Mouse (Mus musculus) CH12.LX (cell line): Measurements from ENCODE around the gene Adgra1.

ENCODE experiments used
- CTCF ChIP-seq, 2 experiments: IDR thresholded peaks in 1 of 2; conservative IDR thresholded peaks in 1 of 2; 2 replicates each; pipeline ENCODE4 v1.5.1; 2011 to 2012; ENCODE audit warnings: low read depth in 2 of 2, low read length in 2 of 2, improper control_type of control experiment in 1 of 2, inconsistent platforms in 1 of 2, mild to moderate bottlenecking in 1 of 2, moderate library complexity in 1 of 2
- E2F4 ChIP-seq: IDR thresholded peaks from 2 replicates; pipeline ENCODE4 v1.6.1; 2011; ENCODE audit warnings: low read depth, low read length, improper control_type of control experiment; ENCODE audit not compliant: insufficient replicate concordance
- ELF1 ChIP-seq: IDR thresholded peaks from 2 replicates; pipeline ENCODE4 v1.6.1; 2014; ENCODE audit warnings: low read depth, mild to moderate bottlenecking, inconsistent platforms, low read length, improper control_type of control experiment
- EP300 ChIP-seq: IDR thresholded peaks from 2 replicates; pipeline ENCODE4 v1.6.1; 2011; ENCODE audit warnings: low read length, improper control_type of control experiment
- HCFC1 ChIP-seq: IDR thresholded peaks from 2 replicates; pipeline ENCODE4 v1.6.1; 2012; ENCODE audit warnings: low read depth, mild to moderate bottlenecking, inconsistent platforms, low read length, improper control_type of control experiment
- JUND ChIP-seq: conservative IDR thresholded peaks from 2 replicates; pipeline ENCODE4 v1.6.1; 2011; ENCODE audit warnings: low read depth, low read length, improper control_type of control experiment
- MAFK ChIP-seq: IDR thresholded peaks from 2 replicates; pipeline ENCODE4 v1.6.1; 2011; ENCODE audit warnings: low read length, improper control_type of control experiment; ENCODE audit not compliant: insufficient replicate concordance
- MEF2A ChIP-seq: IDR thresholded peaks from 2 replicates; pipeline ENCODE4 v1.6.1; 2014; ENCODE audit warnings: low read depth, mild to moderate bottlenecking, inconsistent platforms, low read length, improper control_type of control experiment, borderline replicate concordance
- POLR2A ChIP-seq: IDR thresholded peaks from 2 replicates; pipeline ENCODE4 v1.6.1; 2011; ENCODE audit warnings: low read depth, mild to moderate bottlenecking, improper control_type of control experiment, low read length
- POLR2AphosphoS2 ChIP-seq: IDR thresholded peaks from 2 replicates; pipeline ENCODE4 v1.6.1; 2011; ENCODE audit warnings: low read depth, low read length, improper control_type of control experiment
- USF1 ChIP-seq: IDR thresholded peaks from 2 replicates; pipeline ENCODE4 v1.6.1; 2014; ENCODE audit warnings: low read depth, mild to moderate bottlenecking, inconsistent platforms, low read length, improper control_type of control experiment
- ZC3H11A ChIP-seq: IDR thresholded peaks from 2 replicates; pipeline ENCODE4 v1.6.1; 2012; ENCODE audit warnings: low read depth, mild to moderate bottlenecking, inconsistent platforms, low read length, improper control_type of control experiment

DNA sequence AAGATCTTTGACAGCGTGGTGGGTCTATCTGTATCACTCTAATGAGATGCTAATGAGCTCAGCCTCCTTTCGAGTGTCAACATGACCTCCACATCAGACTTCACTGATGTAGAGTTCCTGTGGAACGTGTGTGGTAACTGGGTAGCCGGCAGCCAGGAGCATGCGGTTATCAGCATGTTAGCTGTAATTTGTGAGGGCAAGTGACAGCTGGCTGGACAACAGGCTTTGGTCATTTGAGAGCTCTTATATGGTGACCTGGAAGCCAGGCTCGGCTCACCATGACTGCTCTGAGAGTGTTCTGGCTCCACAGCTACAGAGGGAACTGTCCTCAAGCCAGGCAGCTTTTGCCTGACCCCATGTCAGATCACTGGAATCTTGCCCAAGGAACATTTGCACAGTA, 8.4 kb downstream of the Adgra1 start:
- TF ChIP-seq CTCF (conservative IDR thresholded peaks at IDR 0.05 in 1 of 2, IDR thresholded peaks at IDR 0.05 in 1 of 2; ENCODE audit: low read depth in 2 of 2, low read length in 2 of 2): no peak
- TF ChIP-seq JUND: no peak
- no peak for TF ChIP-seq HCFC1
- no peak for TF ChIP-seq POLR2A
- no peak for TF ChIP-seq ELF1
- TF ChIP-seq ZC3H11A: no peak
- TF ChIP-seq EP300: no peak
- TF ChIP-seq MEF2A: no peak
- no peak for TF ChIP-seq USF1
- no peak for TF ChIP-seq E2F4
- TF ChIP-seq MAFK: no peak
- no peak for TF ChIP-seq POLR2AphosphoS2
